In the genomic region with DNA sequence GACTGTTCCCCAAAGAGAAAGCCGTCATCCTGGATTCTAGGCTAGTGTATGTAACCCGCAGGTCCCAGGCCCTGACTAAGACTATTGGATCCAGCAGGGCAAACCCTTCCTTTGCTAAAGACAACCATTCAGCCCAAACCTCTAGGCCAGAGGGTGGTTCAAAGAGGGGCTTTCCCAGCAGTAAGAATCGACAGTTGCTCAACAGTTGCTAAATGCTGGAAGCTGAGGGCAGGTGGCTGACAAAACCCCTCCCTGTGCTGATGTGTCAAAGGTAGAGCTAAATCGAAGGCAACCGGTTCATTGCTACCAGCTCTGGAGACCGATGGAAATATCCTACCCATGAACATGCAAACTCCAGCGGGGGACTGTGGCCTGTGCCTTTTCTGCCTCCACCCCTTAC, we compare ENCODE assay signal across 35 mouse cellular contexts. TPM values are rescaled to one million over a fixed set of nuclear protein-coding genes. Genes with fewer than 3 reads are reported as not detected.
"Had no signal": no experiment of that assay in that cellular context is flagged by ENCODE, and none has a peak within 500 bp of the region (broad histone marks: within the 10 kb centered on the region; RNA-seq: fewer than 3 reads in every experiment).

No protein-coding gene starts in this region.

- ATAC-seq: liver, embryonic 12.5 days; liver, postnatal 0 days; lung, postnatal 0 days; midbrain, embryonic 13.5 days; midbrain, embryonic 15.5 days; midbrain, embryonic 16.5 days had no signal

- H3K9me3 ChIP-seq: limb, embryonic 10.5 days; limb, embryonic 12.5 days; limb, embryonic 13.5 days; limb, embryonic 15.5 days; liver, embryonic 12.5 days; liver, embryonic 13.5 days; liver, embryonic 15.5 days; lung, embryonic 15.5 days; megakaryocyte, embryonic 14.5 days; midbrain, embryonic 10.5 days; midbrain, embryonic 12.5 days; midbrain, embryonic 13.5 days; midbrain, embryonic 15.5 days; neural tube, embryonic 12.5 days had no signal

- H3K9ac ChIP-seq: limb, embryonic 12.5 days; limb, embryonic 13.5 days; limb, embryonic 15.5 days; liver, embryonic 12.5 days; liver, embryonic 13.5 days; liver, embryonic 14.5 days; liver, embryonic 15.5 days; liver, postnatal 0 days; lung, embryonic 14.5 days; lung, embryonic 15.5 days; midbrain, embryonic 12.5 days; midbrain, embryonic 13.5 days; midbrain, embryonic 15.5 days; neural tube, embryonic 12.5 days had no signal

- H3K4me3 ChIP-seq: limb, embryonic 10.5 days; limb, embryonic 12.5 days; limb, embryonic 13.5 days; limb, embryonic 15.5 days; liver, embryonic 12.5 days; liver, embryonic 13.5 days; liver, embryonic 15.5 days; lung, embryonic 15.5 days; megakaryocyte, embryonic 14.5 days; midbrain, embryonic 10.5 days; midbrain, embryonic 12.5 days; midbrain, embryonic 13.5 days; midbrain, embryonic 15.5 days; myocyte; neural tube, embryonic 12.5 days had no signal

- DNase-seq: left cerebral cortex, postnatal 4 days; liver; liver, embryonic 13.5 days; liver, postnatal 0 days; lung, adult 18-20 months; lung, adult 2 months; lung, embryonic 14.5 days; lung, postnatal 10 days; lung, postnatal 14 days; lung, postnatal 36 days; lung, postnatal 4 days; midbrain, embryonic 14.5 days had no signal

- H3K27me3 ChIP-seq: limb, embryonic 12.5 days; limb, embryonic 15.5 days had no signal

- H3K36me3 ChIP-seq: liver, embryonic 12.5 days; liver, embryonic 13.5 days; liver, embryonic 15.5 days; midbrain, embryonic 12.5 days; midbrain, embryonic 13.5 days; midbrain, embryonic 15.5 days had no signal

- H3K4me2 ChIP-seq: limb, embryonic 12.5 days; limb, embryonic 13.5 days; limb, embryonic 15.5 days; liver, embryonic 11.5 days; liver, embryonic 12.5 days; liver, embryonic 13.5 days; liver, embryonic 15.5 days; lung, embryonic 14.5 days; lung, embryonic 15.5 days; midbrain, embryonic 11.5 days; midbrain, embryonic 12.5 days; midbrain, embryonic 13.5 days; midbrain, embryonic 15.5 days; neural tube, embryonic 12.5 days had no signal

- H3K27ac ChIP-seq: limb, embryonic 10.5 days; limb, embryonic 12.5 days; limb, embryonic 13.5 days; limb, embryonic 15.5 days; liver, embryonic 12.5 days; liver, embryonic 13.5 days; liver, embryonic 14.5 days; liver, embryonic 15.5 days; macrophage; midbrain, embryonic 10.5 days; midbrain, embryonic 12.5 days; midbrain, embryonic 13.5 days; midbrain, embryonic 15.5 days; neural tube, embryonic 12.5 days had no signal

- H3K4me1 ChIP-seq: liver, embryonic 12.5 days; liver, embryonic 13.5 days; liver, embryonic 15.5 days had no signal

RNA-seq across cellular contexts. Expression of a gene that starts 25.6 kb away (rescaled TPM):
- total RNA-seq: megakaryocyte progenitor cell, adult 5-6 weeks; megakaryocyte-erythroid progenitor cell, adult 5-6 weeks; monocyte, adult 5-6 weeks had no signal
- polyA plus RNA-seq: macrophage had no signal
